Mouse (Mus musculus) testis, postnatal 10 days (tissue): ENCODE data around the gene 3110009E18Rik.
A peak's percentile ranks its signal among the peaks of the same experiment; 100 is the strongest.

Experiments used
- DNase-seq: peaks from one replicate; pipeline ENCODE4 v3.0.0; 2021; ENCODE audit warnings: low spot score

The 3110009E18Rik gene

GRCm38 (mm10) chr1:120120969-120121811 is at the start of gene 3110009E18Rik, which contains the start of gene Dbi:
TSS of gene 3110009E18Rik (plus strand) at chr1:120121187.
TSS of gene Dbi (minus strand) at chr1:120121078.
- peak; percentile 98 for DNase-seq

- DNase-seq = peak; percentile 73
These were observed 48.1 kb upstream of the 3110009E18Rik start for GRCm38 (mm10) chr1:120072900-120073299.

- DNase-seq = peak; percentile 85
These were observed 47.3 kb upstream of the 3110009E18Rik start, which contains the start of gene Tmem37 for GRCm38 (mm10) chr1:120073519-120074306. TSS of gene Tmem37 (minus strand) at chr1:120074074.

- no peak for DNase-seq
These were observed 46.7 kb upstream of the 3110009E18Rik start for GRCm38 (mm10) chr1:120074307-120074702.

GRCm38 (mm10) chr1:120074931-120075330 is 46.1 kb upstream of the 3110009E18Rik start:
- DNase-seq = no peak

- DNase-seq = no peak
These were observed 45.5 kb upstream of the 3110009E18Rik start for GRCm38 (mm10) chr1:120075507-120075906.

GRCm38 (mm10) chr1:120077746-120078410 is 43.1 kb upstream of the 3110009E18Rik start:
- no peak for DNase-seq

GRCm38 (mm10) chr1:120080632-120081031 is 40.4 kb upstream of the 3110009E18Rik start:
- DNase-seq = no peak

- no peak for DNase-seq
These were observed 37.9 kb upstream of the 3110009E18Rik start for GRCm38 (mm10) chr1:120082957-120083585.

GRCm38 (mm10) chr1:120083921-120084517 is 37.0 kb upstream of the 3110009E18Rik start:
- no peak for DNase-seq

GRCm38 (mm10) chr1:120085696-120086095 is 35.3 kb upstream of the 3110009E18Rik start:
- DNase-seq = no peak

GRCm38 (mm10) chr1:120086644-120087043 is 34.3 kb upstream of the 3110009E18Rik start:
- no peak for DNase-seq

- DNase-seq = no peak
These were observed 31.8 kb upstream of the 3110009E18Rik start for GRCm38 (mm10) chr1:120089180-120089579.

GRCm38 (mm10) chr1:120090880-120091570 is 30.0 kb upstream of the 3110009E18Rik start:
- no peak for DNase-seq

GRCm38 (mm10) chr1:120093482-120094134 is 27.4 kb upstream of the 3110009E18Rik start:
- DNase-seq = peak; percentile 94

GRCm38 (mm10) chr1:120094920-120095319 is 26.1 kb upstream of the 3110009E18Rik start:
- no peak for DNase-seq

- DNase-seq = peak; percentile 85
These were observed 22.7 kb upstream of the 3110009E18Rik start for GRCm38 (mm10) chr1:120098327-120098726.

- DNase-seq = no peak
These were observed 21.5 kb upstream of the 3110009E18Rik start for GRCm38 (mm10) chr1:120099483-120099882.

GRCm38 (mm10) chr1:120100456-120101226 is 20.3 kb upstream of the 3110009E18Rik start:
- no peak for DNase-seq
